Mouse (Mus musculus) C2C12 (cell line): Measurements from ENCODE around the gene Olfr50. TPM values are rescaled to one million over a fixed set of nuclear protein-coding genes. Genes with fewer than 3 reads are reported as not detected.

ENCODE experiments used
- H3K27me3 ChIP-seq: one replicate; pipeline ENCODE4 v1.6.1; 2011; ENCODE audit not compliant: control insufficient read depth, insufficient read depth, insufficient read length
- H3K36me3 ChIP-seq: one replicate; pipeline ENCODE4 v1.6.1; 2011; ENCODE audit not compliant: control insufficient read depth, insufficient read depth
- H3K4me3 ChIP-seq: one replicate; pipeline ENCODE4 v1.5.1; 2011; ENCODE audit warnings: mild to moderate bottlenecking, control low read depth; ENCODE audit not compliant: poor library complexity, insufficient read depth, severe bottlenecking
- H3K79me2 ChIP-seq: one replicate; pipeline ENCODE4 v1.6.1; 2011; ENCODE audit not compliant: control insufficient read depth, insufficient read depth
- H3K79me3 ChIP-seq: one replicate; pipeline ENCODE4 v1.6.1; 2011; ENCODE audit warnings: low read depth, control low read depth
- H3ac ChIP-seq: one replicate; pipeline ENCODE3; 2011; ENCODE audit warnings: low read depth; ENCODE audit not compliant: control insufficient read depth, insufficient read length
- CEBPB ChIP-seq: IDR thresholded peaks from one replicate; pipeline ENCODE4 v1.6.1; 2011; ENCODE audit warnings: low read depth, mild to moderate bottlenecking, control low read depth, moderate library complexity
- CTCF ChIP-seq: IDR thresholded peaks from one replicate; pipeline ENCODE4 v1.5.1; 2011; ENCODE audit not compliant: control insufficient read depth, insufficient read depth, insufficient read length
- FOSL1 ChIP-seq: IDR thresholded peaks from one replicate; pipeline ENCODE4 v1.8.0; 2011; ENCODE audit warnings: mild to moderate bottlenecking, low read length; ENCODE audit not compliant: poor library complexity, insufficient read depth, severe bottlenecking
- MAX ChIP-seq: IDR thresholded peaks from one replicate; pipeline ENCODE4 v1.6.1; 2011; ENCODE audit warnings: mild to moderate bottlenecking, control low read depth
- MYOD1 ChIP-seq: IDR thresholded peaks from one replicate; pipeline ENCODE4 v1.6.1; 2011; ENCODE audit warnings: low read depth; ENCODE audit not compliant: control insufficient read depth, insufficient read length
- MYOG ChIP-seq: IDR thresholded peaks from one replicate; pipeline ENCODE4 v1.6.1; 2011; ENCODE audit not compliant: control insufficient read depth, insufficient read length; ENCODE audit errors: extremely low read depth
- USF1 ChIP-seq: IDR thresholded peaks from one replicate; pipeline ENCODE4 v1.6.1; 2011; ENCODE audit warnings: low read depth, mild to moderate bottlenecking, control low read depth, moderate library complexity
- long read RNA-seq, 2 experiments: library from polyadenylated mRNA; unstranded; transcript quantifications; one replicate each; pipeline ENCODE4 v2.0.0; 2019 to 2020
- polyA plus RNA-seq: library from polyadenylated mRNA; unstranded; fragments of >200 nt; fragmentation: generic; extraction: Trizol; gene quantifications from one replicate; pipeline ENCODE4 v1.2.1, GENCODE M21; 2012; ENCODE audit warnings: missing spikeins

Olfr50 gene
- not detected for polyA plus RNA-seq
- long read RNA-seq, experiment 1 = 0 reads
- long read RNA-seq, experiment 2 = 0 reads

- Histone ChIP-seq H3K79me2 (no peaks in the 10 kb centered on the region), H3K79me3 (no peaks in the 10 kb centered on the region), H3K27me3 (no peaks in the 10 kb centered on the region), H3ac (no peak within 1 kb of the TSS), H3K4me3 (no peak within 1 kb of the TSS), H3K36me3 (no peaks in the 10 kb centered on the region)
- TF ChIP-seq CTCF = no peak
- TF ChIP-seq MAX = no peak
- TF ChIP-seq FOSL1 = no peak
- no peak for TF ChIP-seq CEBPB
- TF ChIP-seq MYOG = no peak
- TF ChIP-seq USF1 = no peak
- TF ChIP-seq MYOD1 = no peak
Observed at GRCm38 (mm10) chr2:36790238-36790637, at the start of gene Olfr50. TSS of gene Olfr50 (plus strand) at chr2:36790538.

GRCm38 (mm10) chr2:36783976-36784375 is 6.4 kb upstream of the Olfr50 start, which contains the start of gene Olfr348:
TSS of gene Olfr348 (plus strand) at chr2:36784276.
- Histone ChIP-seq H3K27me3 (no peaks in the 10 kb centered on the region), H3K79me2 (no peaks in the 10 kb centered on the region), H3K36me3 (no peaks in the 10 kb centered on the region), H3K4me3 (no peak within 1 kb of the TSS), H3ac (no peak within 1 kb of the TSS), H3K79me3 (no peaks in the 10 kb centered on the region)
- no peak for TF ChIP-seq FOSL1
- no peak for TF ChIP-seq MAX
- TF ChIP-seq USF1 = no peak
- TF ChIP-seq CEBPB = no peak
- TF ChIP-seq CTCF = no peak
- no peak for TF ChIP-seq MYOG
- no peak for TF ChIP-seq MYOD1

- Histone ChIP-seq H3K27me3 (no peaks in the 10 kb centered on the region), H3ac (no peak within 1 kb of the TSS), H3K79me2 (no peaks in the 10 kb centered on the region), H3K79me3 (no peaks in the 10 kb centered on the region), H3K4me3 (no peak within 1 kb of the TSS), H3K36me3 (no peaks in the 10 kb centered on the region)
- TF ChIP-seq MYOD1 = no peak
- TF ChIP-seq CTCF = no peak
- no peak for TF ChIP-seq USF1
- TF ChIP-seq MAX = no peak
- TF ChIP-seq MYOG = no peak
- TF ChIP-seq FOSL1 = no peak
- no peak for TF ChIP-seq CEBPB
Observed at GRCm38 (mm10) chr2:36816932-36817331, 26.6 kb downstream of the Olfr50 start, which contains the start of gene Olfr3. TSS of gene Olfr3 (minus strand) at chr2:36817032.

- no peak within 1 kb of the TSS for H3ac ChIP-seq
- no peaks in the 10 kb centered on the region for H3K36me3 ChIP-seq
- H3K79me3 ChIP-seq = no peaks in the 10 kb centered on the region
- H3K79me2 ChIP-seq = no peaks in the 10 kb centered on the region
- H3K4me3 ChIP-seq = no peak within 1 kb of the TSS
- no peak for TF ChIP-seq CEBPB
- no peak for TF ChIP-seq CTCF
- no peak for TF ChIP-seq MAX
- no peak for TF ChIP-seq MYOG
- TF ChIP-seq FOSL1 = no peak
- TF ChIP-seq USF1 = no peak
- no peak for TF ChIP-seq MYOD1
- H3K27me3 ChIP-seq = no peaks in the 10 kb centered on the region
Observed at GRCm38 (mm10) chr2:36846010-36846409, 55.7 kb downstream of the Olfr50 start, which contains the start of gene Olfr350. TSS of gene Olfr350 (plus strand) at chr2:36846310.

Other genes starting within 250 kb of the Olfr50 start
- gene Olfr344, start 223.9 kb upstream of the Olfr50 start, polyA plus RNA-seq = not detected
- not detected for gene Olfr345, start 150.5 kb upstream of the Olfr50 start, polyA plus RNA-seq
- gene Olfr346, start 104.8 kb upstream of the Olfr50 start, polyA plus RNA-seq = not detected
- gene Olfr347, start 58.6 kb upstream of the Olfr50 start, polyA plus RNA-seq = not detected
- gene Olfr348, start 6.3 kb upstream of the Olfr50 start, polyA plus RNA-seq = not detected
- gene Olfr3, start 26.5 kb downstream of the Olfr50 start, polyA plus RNA-seq = not detected
- not detected for gene Olfr350, start 55.8 kb downstream of the Olfr50 start, polyA plus RNA-seq
- not detected for gene Olfr351, start 72.1 kb downstream of the Olfr50 start, polyA plus RNA-seq
- gene Olfr352, start 77.9 kb downstream of the Olfr50 start, polyA plus RNA-seq = not detected
- not detected for gene Olfr353, start 102.4 kb downstream of the Olfr50 start, polyA plus RNA-seq
- gene Olfr354, start 115.1 kb downstream of the Olfr50 start, polyA plus RNA-seq = not detected
- not detected for gene Olfr355, start 138.4 kb downstream of the Olfr50 start, polyA plus RNA-seq
- not detected for gene Olfr356, start 146.6 kb downstream of the Olfr50 start, polyA plus RNA-seq
- gene Olfr357, start 203.3 kb downstream of the Olfr50 start, polyA plus RNA-seq = not detected
- gene Olfr358, start 218.8 kb downstream of the Olfr50 start, polyA plus RNA-seq = not detected